Mouse (Mus musculus) testis, postnatal 10 days (tissue): ENCODE measurements at regions not wholly inside any gene's neighbourhood (a gene's known extent, or its start where the extent isn't known, plus 50 kb on each side); places are given as distances from the start of the nearest gene placed in this dataset.
A peak's percentile ranks its signal among the peaks of the same experiment; 100 is the strongest.

Experiments
- DNase-seq: peaks from one replicate; pipeline ENCODE4 v3.0.0; 2021; ENCODE audit warnings: low spot score

DNA sequence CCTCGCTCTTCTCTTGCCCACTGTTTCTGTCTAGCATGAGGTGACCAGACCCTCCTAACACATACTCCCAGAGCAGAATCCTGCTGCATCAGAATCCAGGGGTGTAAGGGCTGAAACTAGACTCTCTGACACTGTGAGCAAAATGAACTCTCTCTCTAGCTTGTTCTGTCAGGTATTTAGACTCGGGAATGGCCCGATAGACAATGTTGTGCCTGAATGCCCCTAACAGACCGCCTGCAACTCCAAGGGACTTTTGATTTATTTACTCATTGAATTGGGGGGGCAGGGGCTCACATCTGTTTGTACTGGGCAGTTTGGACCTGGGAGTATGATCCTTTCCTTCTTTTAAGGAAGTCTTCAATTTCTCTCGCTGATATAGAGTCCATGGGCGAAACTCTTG is 469.3 kb upstream of the Trpc7 start:
- no peak for DNase-seq

DNA sequence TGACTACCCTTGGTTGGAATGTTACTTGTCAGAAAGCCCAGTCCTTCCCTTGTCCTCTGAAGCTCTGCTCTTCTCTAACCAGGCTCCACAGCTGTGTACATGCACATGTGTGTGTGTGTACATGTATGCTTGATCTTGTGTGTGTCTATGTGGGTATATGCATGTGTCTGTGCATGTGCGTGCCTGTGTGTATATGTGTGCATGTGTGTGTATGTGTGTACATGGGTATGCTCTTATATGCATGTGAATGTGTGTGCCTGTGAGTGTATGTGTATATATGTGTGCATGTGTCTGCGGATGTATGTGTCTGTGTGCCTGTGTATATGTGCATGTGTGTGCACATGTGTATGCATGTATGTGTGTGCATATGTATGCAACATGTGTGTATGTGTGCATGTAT is 468.6 kb upstream of the Trpc7 start:
- DNase-seq, result no peak

DNA sequence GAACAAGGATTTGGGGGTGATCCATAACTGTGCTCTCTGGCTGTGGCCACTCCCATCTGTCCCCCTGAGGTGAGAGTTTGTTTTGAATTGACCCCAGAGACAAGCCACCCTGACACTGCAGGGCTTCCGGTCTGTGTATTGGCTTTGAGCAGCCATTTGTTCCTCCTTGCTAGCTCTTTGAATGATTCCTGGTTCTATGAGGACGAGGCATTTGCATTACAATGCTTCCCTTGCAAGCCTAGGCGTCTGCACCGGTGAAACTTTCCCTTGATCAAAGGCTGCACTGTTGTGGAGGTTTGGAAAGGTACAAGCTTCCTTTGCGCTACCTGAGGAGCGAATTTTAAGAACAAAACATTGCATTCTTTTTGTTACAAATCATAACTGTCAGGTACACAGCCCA is 466.8 kb upstream of the Trpc7 start:
- no peak for DNase-seq

DNA sequence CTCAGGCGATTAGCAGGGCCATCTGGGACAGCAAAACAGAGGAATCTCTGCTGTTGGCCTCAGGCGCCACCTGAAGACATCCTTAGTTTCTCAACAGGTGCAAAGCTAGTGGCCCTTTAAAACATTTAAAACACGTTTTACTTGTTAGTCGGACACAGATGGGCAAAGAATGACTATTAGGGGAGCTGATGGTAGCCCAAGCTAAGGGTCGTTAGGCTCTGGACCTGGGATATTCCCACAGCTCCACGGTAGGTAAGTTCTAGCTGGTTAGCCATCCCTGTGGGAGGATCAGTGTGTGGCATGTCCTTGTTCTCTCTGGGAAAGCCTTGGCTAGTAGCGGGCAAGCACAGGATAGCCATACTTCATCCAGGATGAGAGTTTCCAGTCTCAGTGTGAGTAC is 465.5 kb upstream of the Trpc7 start:
- DNase-seq, result no peak

DNA sequence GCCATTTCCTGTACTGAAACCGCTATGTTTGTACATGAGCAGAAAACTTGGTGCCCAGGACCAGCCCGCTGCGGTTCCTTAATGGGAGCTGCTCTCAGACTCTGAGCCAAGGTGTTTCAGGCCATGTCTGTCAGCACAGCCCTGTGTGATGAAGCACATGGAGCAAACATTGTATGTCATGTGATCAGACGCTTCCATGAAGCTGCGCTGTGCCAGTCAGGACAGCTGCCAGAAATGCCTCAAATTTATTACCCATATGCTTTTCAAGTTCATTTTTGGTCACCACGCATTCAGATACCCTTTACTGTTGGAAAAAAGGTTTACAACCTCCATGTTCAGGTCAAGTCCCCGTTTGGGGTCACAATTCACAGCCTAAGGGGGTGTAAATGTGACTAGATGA is 458.8 kb upstream of the Trpc7 start:
- DNase-seq, result no peak

DNA sequence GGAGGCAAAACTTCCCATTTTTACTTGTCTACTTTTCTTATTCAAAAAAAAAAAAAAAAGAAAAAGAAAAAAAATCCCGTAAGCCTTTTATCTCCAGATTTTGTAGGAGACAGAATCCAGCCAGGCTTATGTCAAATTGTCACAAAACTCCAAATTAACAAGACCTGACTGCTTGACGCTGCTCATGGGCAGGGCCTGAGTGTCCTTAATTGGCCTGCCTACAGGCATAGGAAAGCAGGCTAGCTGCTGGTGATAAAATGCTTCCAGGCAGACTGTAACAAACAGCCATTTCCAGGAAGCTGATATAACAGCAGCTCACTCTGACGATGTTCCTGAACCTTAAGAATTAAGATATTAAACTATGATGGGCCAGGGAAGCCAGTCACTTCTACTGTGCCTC is 458.2 kb upstream of the Trpc7 start:
- no peak for DNase-seq

DNA sequence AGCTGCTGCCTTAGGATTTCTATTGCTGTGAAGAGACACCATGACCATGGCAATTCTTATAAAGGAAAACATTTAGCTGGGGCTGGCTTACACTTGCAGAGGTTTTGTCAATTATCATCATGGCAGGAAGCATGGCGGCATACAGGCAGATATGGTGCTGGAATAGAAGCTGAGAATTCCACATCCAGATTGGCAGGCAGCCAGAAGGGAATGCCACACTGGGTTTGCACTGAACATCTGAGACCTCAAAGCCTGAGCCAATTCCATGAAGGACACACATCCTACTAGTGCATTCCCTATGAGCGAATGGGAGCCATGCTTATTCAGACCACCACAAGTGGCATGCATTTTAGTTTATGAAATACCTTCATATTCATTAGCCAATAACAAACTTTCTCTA is 455.0 kb upstream of the Trpc7 start:
- DNase-seq, result no peak

DNA sequence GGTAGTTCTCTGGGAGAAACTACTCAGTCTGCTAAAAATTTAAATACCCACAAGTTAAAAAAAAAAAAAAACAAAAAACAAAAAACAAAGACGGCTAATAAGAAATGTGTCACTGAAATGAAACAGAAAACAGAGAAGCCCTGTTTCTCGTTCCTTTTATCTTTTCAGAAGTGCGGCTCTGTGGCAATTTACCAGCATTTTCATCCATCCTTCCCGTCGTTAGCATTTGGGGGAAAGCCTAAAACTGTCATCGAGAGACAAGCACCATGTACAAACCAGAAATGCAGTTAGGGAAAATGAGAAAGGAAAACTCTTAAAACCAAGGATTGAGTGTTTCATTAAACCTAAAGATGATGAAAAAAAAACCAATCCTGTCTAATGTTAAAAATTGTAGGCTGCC is 442.9 kb upstream of the Trpc7 start:
- no peak for DNase-seq

DNA sequence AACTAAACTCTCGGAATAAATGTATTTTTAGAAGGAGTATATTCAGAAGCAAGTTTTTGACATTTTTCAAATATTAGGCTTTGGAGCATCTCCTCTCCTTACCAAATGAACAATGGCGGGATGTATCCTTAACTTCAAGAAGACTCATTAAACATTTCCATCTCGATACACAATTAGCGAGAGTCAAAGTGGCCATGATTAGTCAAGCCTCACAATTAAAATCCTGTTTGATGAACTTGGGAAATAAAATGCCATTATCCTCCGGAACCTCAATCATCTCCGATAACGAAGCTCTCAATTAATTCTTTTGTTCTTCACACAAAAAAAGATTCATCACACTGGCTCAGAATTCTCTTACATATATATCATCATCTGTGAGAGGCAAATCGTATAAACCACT is 440.8 kb upstream of the Trpc7 start:
- no peak for DNase-seq

DNA sequence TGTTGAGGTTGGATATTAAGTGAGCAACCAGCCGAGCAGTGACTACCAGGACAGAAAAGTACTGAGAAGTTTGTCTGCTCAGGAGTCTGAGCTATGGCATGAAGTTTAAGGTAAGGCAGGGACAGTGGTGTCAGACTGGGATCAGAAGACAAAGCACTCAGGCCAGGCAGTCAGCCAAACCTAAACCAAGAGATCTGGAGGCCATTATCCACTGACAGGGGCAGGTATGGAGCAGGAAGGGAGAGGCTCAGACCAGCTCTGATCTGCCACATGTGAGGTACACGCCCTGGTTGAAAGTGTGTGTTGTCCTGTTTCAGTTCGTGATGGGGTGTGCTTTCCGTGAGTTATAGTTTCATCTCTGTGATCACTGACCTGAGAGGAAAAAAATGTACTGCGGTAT is 437.2 kb upstream of the Trpc7 start:
- DNase-seq, result no peak

DNA sequence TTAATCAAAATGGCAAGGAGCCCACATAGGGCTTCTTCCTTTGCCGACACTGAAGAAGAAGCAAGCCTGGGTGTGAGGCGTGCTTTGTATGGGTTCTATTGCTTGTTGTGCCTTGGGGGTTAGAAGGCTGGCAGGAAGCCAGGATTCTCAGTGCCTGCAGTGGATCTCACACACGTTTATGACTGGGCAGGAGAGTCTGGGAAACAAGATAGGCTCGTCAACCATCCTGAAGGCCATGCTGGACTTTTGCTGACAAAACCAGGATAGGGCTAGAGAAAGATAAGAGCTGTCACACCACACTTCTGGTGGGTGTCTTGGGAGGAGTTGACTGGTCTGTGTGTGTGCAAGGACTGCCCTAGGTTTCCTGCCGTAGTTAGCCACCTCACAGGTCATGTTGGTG is 436.1 kb upstream of the Trpc7 start:
- DNase-seq, result no peak

DNA sequence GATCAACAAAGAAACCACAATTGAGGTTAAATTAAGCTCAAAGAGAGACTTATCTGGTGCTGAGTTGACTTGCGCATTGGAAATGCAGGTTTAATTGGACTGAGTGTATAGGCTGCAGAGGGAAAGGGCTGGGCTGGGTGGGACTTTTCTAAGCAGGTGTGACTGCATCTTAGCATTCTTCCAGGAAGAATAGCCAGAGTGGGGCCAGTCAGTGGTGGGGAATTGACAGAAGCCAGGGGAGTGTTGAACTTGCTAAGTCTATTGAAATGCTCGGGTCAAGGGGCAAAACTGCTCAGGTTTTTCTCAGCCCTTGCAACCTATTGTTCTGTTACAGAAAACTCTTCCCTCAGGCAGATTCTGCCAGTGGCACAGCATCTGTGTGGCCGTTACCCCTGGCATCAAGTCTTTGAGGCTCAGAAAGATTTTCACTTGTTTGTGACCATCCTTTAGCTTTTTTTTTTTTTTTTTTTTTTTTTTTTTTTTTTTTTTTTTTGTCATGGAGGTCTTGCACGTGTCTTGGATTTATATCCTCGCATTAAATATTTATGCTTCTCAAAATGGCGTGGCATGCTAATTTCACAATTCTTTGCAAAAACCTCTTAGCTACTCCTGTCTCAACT is 429.6 kb upstream of the Trpc7 start:
- no peak for DNase-seq

DNA sequence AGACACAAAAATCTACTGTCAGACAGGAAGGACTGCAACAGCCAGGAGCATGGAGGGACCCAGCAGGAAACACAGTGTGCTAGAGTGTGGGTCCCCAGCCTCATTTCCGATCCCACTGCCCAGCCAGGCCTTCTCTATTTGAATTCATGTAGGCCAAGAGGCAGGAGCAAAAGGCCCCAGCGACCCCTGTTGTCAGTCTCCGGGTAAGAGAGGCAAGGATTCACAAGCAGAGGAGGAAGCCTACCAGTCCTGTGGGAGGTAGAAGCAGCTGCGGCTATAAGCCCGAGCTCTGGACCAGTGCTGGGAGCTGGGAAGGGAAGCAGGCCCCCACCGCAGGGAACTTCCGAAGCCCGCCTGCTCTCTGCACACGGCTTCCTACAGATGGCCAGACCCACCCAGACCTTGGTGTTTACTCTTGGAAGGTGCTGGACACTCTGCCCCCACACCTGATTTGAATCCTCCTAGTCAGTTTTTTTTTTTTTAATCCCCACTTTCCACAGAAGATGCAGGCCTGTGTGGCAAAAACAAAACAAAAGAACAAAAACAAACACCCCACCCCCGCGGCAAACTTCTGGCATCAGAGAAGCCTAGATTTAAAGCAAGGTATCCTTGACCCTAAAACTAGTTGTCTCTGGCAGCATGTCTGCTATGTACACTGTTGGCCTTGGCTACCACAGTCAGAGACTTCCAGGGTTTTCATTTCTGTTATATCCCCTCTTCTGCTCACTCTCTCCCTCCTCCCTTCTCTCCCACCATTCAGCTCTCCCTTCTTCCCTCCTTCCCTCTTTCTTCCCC is 420.6 kb upstream of the Trpc7 start:
- DNase-seq, result no peak

DNA sequence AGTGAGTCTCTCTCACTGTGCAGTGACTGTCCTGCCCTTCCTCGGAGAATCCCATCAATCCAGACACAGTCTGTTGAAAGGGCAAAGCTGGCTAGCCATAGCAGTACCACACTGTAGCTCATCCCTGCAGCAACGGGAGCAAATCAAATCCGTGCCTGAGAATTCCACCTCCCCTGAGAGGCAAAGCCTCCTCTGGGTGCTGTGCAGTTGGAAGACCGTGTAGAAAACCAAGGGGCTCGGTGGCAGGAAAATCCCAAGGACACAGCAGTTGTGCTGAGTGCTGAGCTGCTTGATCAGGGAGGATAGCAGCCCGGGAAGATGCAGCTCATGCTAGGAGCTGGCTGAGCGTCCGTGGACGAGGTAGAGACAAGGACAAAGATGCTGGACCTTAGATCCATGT is 418.7 kb upstream of the Trpc7 start:
- DNase-seq, result no peak

DNA sequence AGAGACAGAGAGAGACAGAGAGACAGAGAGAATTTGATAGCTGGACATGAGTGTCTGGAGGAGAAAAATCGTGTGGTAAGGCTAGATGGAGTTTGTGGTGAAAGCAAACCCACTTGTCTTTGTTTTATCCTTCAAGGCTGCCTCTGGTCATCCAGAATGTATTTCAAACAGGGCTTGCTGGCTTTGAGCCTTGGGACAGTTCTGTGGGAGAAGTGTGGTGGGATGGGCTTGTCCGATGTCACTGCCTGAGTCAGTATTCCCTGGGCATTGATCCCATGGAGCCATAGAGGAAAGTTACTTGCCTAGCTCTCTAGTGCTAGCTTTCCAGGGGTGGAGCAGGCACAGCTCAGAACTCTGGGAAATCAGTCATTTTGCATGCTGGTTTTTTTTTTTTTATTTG is 417.9 kb upstream of the Trpc7 start:
- DNase-seq, result no peak

DNA sequence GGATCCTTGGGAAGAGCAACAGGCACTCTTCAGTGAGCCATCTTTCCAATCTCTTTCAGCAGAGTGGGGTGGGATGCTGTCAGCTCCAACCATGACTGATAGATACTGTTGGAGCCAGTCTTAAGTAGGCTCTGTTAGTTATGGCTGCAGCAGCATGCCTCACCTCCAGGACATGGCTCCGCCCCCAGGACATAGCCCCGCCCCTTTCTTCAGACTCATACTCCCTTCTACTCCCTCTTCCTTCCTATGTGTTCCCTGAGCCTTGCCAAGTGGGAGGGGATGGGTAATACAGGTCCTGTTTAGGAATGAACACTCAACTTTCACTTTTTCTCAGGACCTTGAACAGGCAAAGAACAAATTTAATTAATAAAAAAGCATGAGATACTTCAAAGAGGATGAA is 415.4 kb upstream of the Trpc7 start:
- DNase-seq, result peak; percentile 49

DNA sequence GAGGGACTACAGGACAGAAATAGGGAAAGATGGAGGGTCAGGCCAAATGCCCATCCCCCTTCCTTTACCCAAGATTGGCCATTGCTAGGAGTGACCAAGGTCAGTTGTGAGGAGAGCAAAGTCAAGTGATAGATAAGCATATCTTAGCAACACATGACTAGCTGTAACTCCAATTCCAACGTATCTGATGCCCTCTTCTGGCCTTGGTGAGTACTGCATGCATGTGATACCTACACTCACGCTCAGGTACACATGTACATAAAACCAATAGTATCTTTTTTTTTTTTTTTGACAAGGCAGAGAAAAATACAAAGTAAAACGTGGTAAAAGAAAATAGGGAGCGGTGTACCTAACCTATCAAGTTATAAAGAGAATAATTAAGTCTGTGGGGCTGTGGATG is 413.8 kb upstream of the Trpc7 start:
- DNase-seq, result no peak

DNA sequence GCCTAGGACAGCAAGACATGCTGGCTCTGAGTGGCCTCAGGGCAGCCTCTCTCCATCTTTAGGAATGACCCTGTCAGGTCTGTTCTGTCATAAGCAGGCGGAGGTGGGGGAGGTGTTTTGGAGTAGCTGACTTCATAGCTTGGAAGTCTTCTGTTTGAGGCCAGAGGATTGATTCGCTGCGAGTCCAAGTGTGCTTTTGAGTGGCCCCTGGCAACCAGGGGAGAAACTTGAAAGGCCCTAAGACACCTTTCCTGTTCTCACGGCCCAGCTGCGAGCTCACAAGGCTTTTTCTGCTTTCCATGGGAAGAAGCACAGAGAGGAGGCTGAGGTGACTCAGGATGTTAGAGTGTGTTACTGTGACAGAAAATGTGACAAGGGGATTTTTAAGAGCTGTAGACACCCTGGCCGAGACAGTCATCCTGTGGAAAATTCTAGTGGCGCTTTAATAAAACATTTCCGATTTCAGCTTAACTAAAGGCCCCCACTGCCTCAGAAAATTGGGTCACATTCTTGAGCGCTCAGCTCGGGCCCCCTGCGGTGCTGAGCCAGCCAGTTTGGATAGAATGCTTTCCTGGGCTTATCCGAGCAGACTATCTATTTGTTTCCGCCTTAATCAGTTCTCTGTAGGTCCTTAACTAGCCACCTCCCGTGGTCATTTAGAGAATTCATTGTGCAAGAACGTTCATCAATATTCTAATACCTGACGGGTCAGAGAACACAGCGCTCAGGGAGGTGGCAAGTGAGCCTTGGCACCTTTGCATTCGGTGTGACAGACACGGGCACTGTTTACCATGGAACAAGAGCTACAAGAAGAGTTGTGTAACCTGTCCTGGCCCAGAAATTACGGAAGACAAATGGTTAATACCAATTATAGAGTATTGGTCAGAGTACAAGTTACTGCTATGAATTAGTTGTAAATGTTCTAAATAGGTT is 412.4 kb upstream of the Trpc7 start:
- DNase-seq, result no peak

DNA sequence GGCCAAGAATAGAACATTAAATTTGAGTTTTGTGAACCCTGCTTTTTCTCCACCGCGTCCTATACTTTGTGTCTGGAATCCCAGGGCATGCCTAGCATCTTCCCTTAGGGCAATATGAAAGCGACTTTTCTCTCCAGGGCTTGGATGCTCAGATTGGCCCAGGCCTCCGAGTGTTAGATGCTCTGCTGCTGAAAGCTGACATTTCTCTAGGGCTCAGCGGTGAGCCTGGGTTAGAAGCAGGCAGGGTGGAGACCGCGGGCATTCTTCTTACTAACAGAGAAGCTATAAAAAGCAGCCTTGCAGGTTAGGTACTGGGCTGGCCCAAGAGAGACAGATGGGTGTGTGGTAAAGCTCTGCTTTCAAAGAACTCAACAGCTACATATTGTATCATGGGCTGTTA is 409.8 kb upstream of the Trpc7 start:
- DNase-seq, result no peak

DNA sequence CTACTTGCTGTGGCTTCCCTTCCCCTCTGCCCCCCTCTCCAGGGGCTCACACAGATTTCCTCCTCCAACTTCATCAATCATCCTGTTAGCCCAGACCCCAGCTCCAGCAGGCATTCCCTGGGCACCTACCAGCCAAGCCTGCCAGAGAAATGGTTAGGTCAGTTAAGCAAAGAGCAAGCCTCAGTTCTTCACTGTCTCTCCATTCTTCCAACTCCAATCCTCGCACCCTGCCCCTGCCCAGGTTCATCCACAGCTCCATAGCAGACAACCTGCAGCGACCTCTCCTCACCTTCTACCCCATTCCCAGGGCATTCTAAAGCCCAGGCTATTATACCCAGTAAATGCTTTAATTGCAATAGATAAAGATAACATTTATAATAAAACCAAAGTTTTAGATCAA is 408.0 kb upstream of the Trpc7 start:
- no peak for DNase-seq

DNA sequence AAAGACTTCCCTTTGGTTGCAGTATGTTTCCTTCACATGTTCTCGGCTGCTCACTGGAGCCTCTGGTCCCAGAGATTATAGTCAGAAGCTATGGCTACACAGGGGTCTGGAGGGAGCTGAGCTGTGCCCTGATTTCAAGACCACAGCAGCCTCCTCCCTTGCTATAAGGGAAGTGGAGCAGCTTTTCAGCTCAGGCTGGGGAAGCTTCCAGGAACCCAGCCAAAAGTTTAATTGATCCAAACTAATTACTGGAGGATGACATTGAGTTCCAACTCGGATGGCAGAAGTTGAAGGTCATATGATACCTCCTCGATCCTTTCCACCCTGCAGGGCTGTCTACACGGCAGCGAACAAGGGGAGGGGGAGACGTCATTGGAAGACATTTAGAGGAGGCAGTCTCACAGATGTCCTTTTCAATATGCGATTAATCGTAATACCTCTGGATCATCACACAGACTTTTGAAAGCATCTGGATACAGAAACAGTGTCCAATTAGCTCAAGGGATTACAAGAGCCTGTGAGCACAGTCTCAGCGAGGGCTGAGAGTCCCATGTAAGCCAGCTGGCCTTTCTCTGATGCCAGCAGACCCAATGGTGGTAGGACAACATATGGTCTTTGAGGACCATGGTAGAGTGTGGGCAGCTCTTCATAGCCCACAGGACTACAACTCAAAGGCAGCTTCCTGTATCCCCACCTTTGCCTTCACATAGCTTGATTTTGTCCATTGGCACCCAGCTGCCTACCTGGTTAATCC is 396.1 kb upstream of the Trpc7 start:
- no peak for DNase-seq

DNA sequence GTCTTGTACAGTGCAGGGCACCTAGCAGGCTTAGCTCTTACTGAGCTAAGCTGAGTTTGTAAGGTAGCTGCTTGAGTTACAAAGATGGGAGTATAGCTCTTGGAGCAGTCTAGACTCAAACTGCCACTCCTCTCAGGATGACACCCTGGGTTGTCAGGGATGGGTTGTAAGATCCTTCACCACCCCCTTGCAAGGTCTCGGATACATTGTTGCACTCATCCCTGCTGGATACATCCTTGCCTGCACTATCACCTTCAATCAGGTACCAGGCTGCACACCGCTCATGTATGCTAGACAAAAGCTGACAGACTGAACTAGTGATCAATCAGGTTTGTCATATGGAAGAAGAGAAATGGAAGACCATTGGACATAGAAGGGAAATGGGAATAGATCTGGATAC is 390.4 kb upstream of the Trpc7 start:
- DNase-seq, result no peak
